Mouse (Mus musculus): ENCODE data around the gene Olfr981. TPM values are rescaled to one million over a fixed set of nuclear protein-coding genes. Genes with fewer than 3 reads are reported as not detected.
"Not testable (repeated sequence)": the region's sequence is repeated elsewhere in the genome, so short reads cannot be mapped to it uniquely, and the experiment has no call there.

The Olfr981 gene
- not detected in 2 replicates for polyA plus RNA-seq (2012; ENCODE audit: insufficient read depth, insufficient read length, missing spikeins)

- Histone ChIP-seq H3K27ac (replicated peaks; ENCODE audit: low read depth, low read length) (no peak within 1 kb of the TSS), H3K4me1 (ENCODE audit: control insufficient read depth, insufficient read depth, insufficient read length, low read length) (no peaks in the 10 kb centered on the region), H3K4me3 (ENCODE audit: insufficient read depth, low read depth, low read length) (no peak within 1 kb of the TSS)
Measured at GRCm38 (mm10) chr9:40021164-40021563, at the start of gene Olfr981. TSS of gene Olfr981 (plus strand) at chr9:40021464.

GRCm38 (mm10) chr9:39976581-39977145 lies 44.6 kb upstream of the Olfr981 start:
- not testable (repeated sequence) for H3K27ac ChIP-seq (replicated peaks; ENCODE audit: low read depth, low read length); H3K4me1 ChIP-seq (ENCODE audit: control insufficient read depth, insufficient read depth, insufficient read length, low read length); H3K4me3 ChIP-seq (ENCODE audit: insufficient read depth, low read depth, low read length)

- H3K27ac ChIP-seq (replicated peaks; ENCODE audit: low read depth, low read length): no peak within 1 kb of the TSS
- no peaks in the 10 kb centered on the region for H3K4me1 ChIP-seq (ENCODE audit: control insufficient read depth, insufficient read depth, insufficient read length, low read length)
- H3K4me3 ChIP-seq (ENCODE audit: insufficient read depth, low read depth, low read length): no peak within 1 kb of the TSS
Measured at GRCm38 (mm10) chr9:39991813-39992212, 29.5 kb upstream of the Olfr981 start, which contains the start of gene Olfr978. TSS of gene Olfr978 (plus strand) at chr9:39992113.

- Histone ChIP-seq H3K27ac (replicated peaks; ENCODE audit: low read depth, low read length) (no peak within 1 kb of the TSS), H3K4me3 (ENCODE audit: insufficient read depth, low read depth, low read length) (no peak within 1 kb of the TSS), H3K4me1 (ENCODE audit: control insufficient read depth, insufficient read depth, insufficient read length, low read length) (no peaks in the 10 kb centered on the region)
Measured at GRCm38 (mm10) chr9:40003365-40003764, 17.9 kb upstream of the Olfr981 start, which contains the start of gene Olfr979. TSS of gene Olfr979 (minus strand) at chr9:40003465.

GRCm38 (mm10) chr9:40009482-40009881 lies 11.8 kb upstream of the Olfr981 start, which contains the start of gene Olfr980:
TSS of gene Olfr980 (minus strand) at chr9:40009582.
- no peaks in the 10 kb centered on the region for H3K4me1 ChIP-seq (ENCODE audit: control insufficient read depth, insufficient read depth, insufficient read length, low read length)
- H3K4me3 ChIP-seq (ENCODE audit: insufficient read depth, low read depth, low read length): no peak within 1 kb of the TSS
- no peak within 1 kb of the TSS for H3K27ac ChIP-seq (replicated peaks; ENCODE audit: low read depth, low read length)

- Histone ChIP-seq H3K27ac (replicated peaks; ENCODE audit: low read depth, low read length) (no peak overlapping the region), H3K4me3 (ENCODE audit: insufficient read depth, low read depth, low read length) (no peak overlapping the region), H3K4me1 (ENCODE audit: control insufficient read depth, insufficient read depth, insufficient read length, low read length) (no peaks in the 10 kb centered on the region)
Measured at GRCm38 (mm10) chr9:40050138-40050537, 28.9 kb downstream of the Olfr981 start.

GRCm38 (mm10) chr9:40073529-40073928 lies 52.3 kb downstream of the Olfr981 start, which contains the start of gene Olfr982:
TSS of gene Olfr982 (plus strand) at chr9:40073829.
- Histone ChIP-seq H3K27ac (replicated peaks; ENCODE audit: low read depth, low read length) (no peak within 1 kb of the TSS), H3K4me1 (ENCODE audit: control insufficient read depth, insufficient read depth, insufficient read length, low read length) (no peaks in the 10 kb centered on the region), H3K4me3 (ENCODE audit: insufficient read depth, low read depth, low read length) (no peak within 1 kb of the TSS)

Other genes with a start within 250 kb of the Olfr981 start
- gene Olfr968, start 238.2 kb upstream of the Olfr981 start, polyA plus RNA-seq (2012; ENCODE audit: insufficient read depth, insufficient read length, missing spikeins): not detected in 2 replicates
- not detected in 2 replicates for gene Olfr969, start 230.5 kb upstream of the Olfr981 start, polyA plus RNA-seq (2012; ENCODE audit: insufficient read depth, insufficient read length, missing spikeins)
- gene Olfr970, start 212.6 kb upstream of the Olfr981 start, polyA plus RNA-seq (2012; ENCODE audit: insufficient read depth, insufficient read length, missing spikeins): not detected in 2 replicates
- gene Olfr971, start 184.6 kb upstream of the Olfr981 start, polyA plus RNA-seq (2012; ENCODE audit: insufficient read depth, insufficient read length, missing spikeins): not detected in 2 replicates
- not detected in 2 replicates for gene Olfr972, start 155.0 kb upstream of the Olfr981 start, polyA plus RNA-seq (2012; ENCODE audit: insufficient read depth, insufficient read length, missing spikeins)
- gene Olfr229, start 114.1 kb upstream of the Olfr981 start, polyA plus RNA-seq (2012; ENCODE audit: insufficient read depth, insufficient read length, missing spikeins): not detected in 2 replicates
- gene Olfr974, start 84.0 kb upstream of the Olfr981 start, polyA plus RNA-seq (2012; ENCODE audit: insufficient read depth, insufficient read length, missing spikeins): not detected in 2 replicates
- not detected in 2 replicates for gene Olfr975, start 69.4 kb upstream of the Olfr981 start, polyA plus RNA-seq (2012; ENCODE audit: insufficient read depth, insufficient read length, missing spikeins)
- gene Olfr976, start 60.3 kb upstream of the Olfr981 start, polyA plus RNA-seq (2012; ENCODE audit: insufficient read depth, insufficient read length, missing spikeins): not detected in 2 replicates
- not detected in 2 replicates for gene Olfr978, start 29.4 kb upstream of the Olfr981 start, polyA plus RNA-seq (2012; ENCODE audit: insufficient read depth, insufficient read length, missing spikeins)
- gene Olfr979, start 18.0 kb upstream of the Olfr981 start, polyA plus RNA-seq (2012; ENCODE audit: insufficient read depth, insufficient read length, missing spikeins): not detected in 2 replicates
- not detected in 2 replicates for gene Olfr980, start 11.9 kb upstream of the Olfr981 start, polyA plus RNA-seq (2012; ENCODE audit: insufficient read depth, insufficient read length, missing spikeins)
- gene Olfr982, start 52.4 kb downstream of the Olfr981 start, polyA plus RNA-seq (2012; ENCODE audit: insufficient read depth, insufficient read length, missing spikeins): not detected in 2 replicates
- not detected in 2 replicates for gene Olfr983, start 72.1 kb downstream of the Olfr981 start, polyA plus RNA-seq (2012; ENCODE audit: insufficient read depth, insufficient read length, missing spikeins)
- gene Olfr984, start 92.7 kb downstream of the Olfr981 start, polyA plus RNA-seq (2012; ENCODE audit: insufficient read depth, insufficient read length, missing spikeins): not detected in 2 replicates
- gene Olfr985, start 108.7 kb downstream of the Olfr981 start, polyA plus RNA-seq (2012; ENCODE audit: insufficient read depth, insufficient read length, missing spikeins): not detected in 2 replicates
- gene Tmem225, start 126.7 kb downstream of the Olfr981 start, polyA plus RNA-seq (2012; ENCODE audit: insufficient read depth, insufficient read length, missing spikeins): not detected in 2 replicates
- gene Olfr986, start 159.5 kb downstream of the Olfr981 start, polyA plus RNA-seq (2012; ENCODE audit: insufficient read depth, insufficient read length, missing spikeins): not detected in 2 replicates
- 0.95 and 1.5 TPM in 2 replicates for gene Zfp202, start 170.9 kb downstream of the Olfr981 start, polyA plus RNA-seq (2012; ENCODE audit: insufficient read depth, insufficient read length, missing spikeins)
- 0.38 TPM in 1 of 2 replicates, not detected in the other for gene Scn3b, start 247.8 kb downstream of the Olfr981 start, polyA plus RNA-seq (2012; ENCODE audit: insufficient read depth, insufficient read length, missing spikeins)

Data from brown adipose tissue, adult 24 weeks (tissue).